Mouse (Mus musculus) stomach, postnatal 0 days (tissue): ENCODE results near the gene Spp2.

Experiments used
- CTCF ChIP-seq: IDR thresholded peaks from 2 replicates; pipeline ENCODE4 v1.5.1; 2016; ENCODE audit warnings: antibody characterized with exemption, low read depth, mild to moderate bottlenecking, moderate library complexity
- EP300 ChIP-seq: optimal IDR thresholded peaks from 2 replicates; pipeline ENCODE3; 2016; ENCODE audit warnings: antibody characterized with exemption

GRCm38 (mm10) chr1:88357458-88358090 is 49.2 kb upstream of the Spp2 start:
- peak; percentile 92 for TF ChIP-seq CTCF
- no peak for TF ChIP-seq EP300
